Mouse (Mus musculus) hindbrain, embryonic 13.5 days (tissue): ENCODE measurements around the gene Atxn2. TPM values are rescaled to one million over a fixed set of nuclear protein-coding genes. Genes with fewer than 3 reads are reported as not detected.

Experiments
- ATAC-seq: fragments of 200-750 bp; cut with Nextera tagmentation; 2 replicates; pipeline ENCODE4 v1.8.0; 2017; ENCODE audit warnings: moderate TSS enrichment; ENCODE audit not compliant: low FRiP score
- H3K27ac ChIP-seq: fragments of 300-500 bp; sonication (generic); 2 replicates; pipeline ENCODE4 v1.5.1; 2015; ENCODE audit warnings: inconsistent platforms, mild to moderate bottlenecking, moderate library complexity
- H3K27me3 ChIP-seq: fragments of 300-500 bp; sonication (generic); 2 replicates; pipeline ENCODE4 v1.6.1; 2015; ENCODE audit warnings: mild to moderate bottlenecking, inconsistent platforms
- H3K36me3 ChIP-seq: fragments of 300-500 bp; sonication (generic); 2 replicates; pipeline ENCODE4 v1.6.1; 2015; ENCODE audit warnings: mild to moderate bottlenecking, inconsistent platforms
- H3K4me1 ChIP-seq: fragments of 300-500 bp; sonication (generic); replicated peaks from 2 replicates; pipeline ENCODE4 v1.6.1; 2015; ENCODE audit warnings: inconsistent platforms
- H3K4me2 ChIP-seq: fragments of 300-500 bp; sonication (generic); 2 replicates; pipeline ENCODE4 v1.6.1; 2015; ENCODE audit warnings: inconsistent platforms, mild to moderate bottlenecking, moderate library complexity
- H3K4me3 ChIP-seq: fragments of 300-500 bp; sonication (generic); 2 replicates; pipeline ENCODE4 v1.5.1; 2015; ENCODE audit warnings: mild to moderate bottlenecking, inconsistent platforms
- H3K9ac ChIP-seq: fragments of 300-500 bp; sonication (generic); 2 replicates; pipeline ENCODE4 v1.6.1; 2015; ENCODE audit warnings: mild to moderate bottlenecking, inconsistent platforms
- H3K9me3 ChIP-seq: fragments of 300-500 bp; sonication (generic); 2 replicates; pipeline ENCODE4 v1.6.1; 2016; ENCODE audit warnings: inconsistent platforms
- WGBS: fragments of 180-500 bp; shearing (Covaris S2); methylation state at CpG from one replicate; pipeline ENCODE4 v1.1.7; 2015; 5-methylcytosine and 5-hydroxymethylcytosine counted together
- microRNA-seq: library from miRNA; unstranded; fragments of <30 nt; microRNA quantifications from one replicate; pipeline ENCODE4, GENCODE M21; 2016
- polyA plus RNA-seq: library from polyadenylated mRNA; unstranded; fragments of >200 nt; fragmentation: Nextera tagmentation; extraction: Ambion mirVana; gene quantifications from 2 replicates; pipeline ENCODE4 v1.2.1, GENCODE M21; 2015

Atxn2 gene
- polyA plus RNA-seq, 1 experiment from 2014 or later = 68.3 TPM

- Histone ChIP-seq H3K36me3 (peaks cover 45% of the 10 kb centered on the region), H3K4me2 (no peak overlapping the region), H3K9me3 (no peaks in the 10 kb centered on the region), H3K4me1 (peaks cover 17% of the 10 kb centered on the region), H3K27me3 (no peaks in the 10 kb centered on the region), H3K9ac (no peak overlapping the region), H3K27ac (no peak overlapping the region), H3K4me3 (no peak overlapping the region)
- 92% methylated on average over 12 of the region's 12 CpGs for WGBS
- no peak for ATAC-seq
Observed at GRCm38 (mm10) chr5:121858427-121858826, 147.3 kb downstream of the Atxn2 start.

GRCm38 (mm10) chr5:121861964-121862363, 150.8 kb downstream of the Atxn2 start:
- Histone ChIP-seq H3K4me1 (0 out of 2 replicates have a peak, but pooled peaks cover 4% of the 10 kb centered on the region), H3K9ac (no peak overlapping the region), H3K4me3 (no peak overlapping the region), H3K9me3 (no peaks in the 10 kb centered on the region), H3K27me3 (0 out of 2 replicates have a peak, but pooled peaks cover 6% of the 10 kb centered on the region), H3K4me2 (no peak overlapping the region), H3K27ac (no peak overlapping the region), H3K36me3 (peaks cover 48% of the 10 kb centered on the region)
- no peak for ATAC-seq
- 51% methylated on average over 5 of the region's 5 CpGs for WGBS

- no peak for ATAC-seq
- Histone ChIP-seq H3K36me3 (peaks cover 61% of the 10 kb centered on the region), H3K9ac (no peak overlapping the region), H3K4me2 (no peak overlapping the region), H3K4me3 (no peak overlapping the region), H3K4me1 (0 out of 2 replicates have a peak, but pooled peaks cover 4% of the 10 kb centered on the region), H3K27ac (no peak overlapping the region), H3K9me3 (no peaks in the 10 kb centered on the region), H3K27me3 (0 out of 2 replicates have a peak, but pooled peaks cover 8% of the 10 kb centered on the region)
- 8% methylated on average over 3 of the region's 11 CpGs for WGBS
Observed at GRCm38 (mm10) chr5:121864330-121864729, 153.2 kb downstream of the Atxn2 start.

Small RNAs within 50 kb of the gene (microRNA-seq; reads per million reads assigned to microRNA genes)
- gene Mir7031 = not detected

Other genes starting within 250 kb of the Atxn2 start
- 0.13 TPM in 1 of 2 replicates, not detected in the other for gene Adam1b, start 207.9 kb upstream of the Atxn2 start, polyA plus RNA-seq
- gene Adam1a, start 165.9 kb upstream of the Atxn2 start, polyA plus RNA-seq = 3.9 TPM in 2 replicates
- gene Gm42878, start 165.9 kb upstream of the Atxn2 start, polyA plus RNA-seq = not detected in 2 replicates
- gene Mapkapk5, start 165.4 kb upstream of the Atxn2 start, polyA plus RNA-seq = 55.0 and 59.7 TPM in 2 replicates
- 104 and 109 TPM in 2 replicates for gene Aldh2, start 117.5 kb upstream of the Atxn2 start, polyA plus RNA-seq
- gene Acad12, start 92.4 kb upstream of the Atxn2 start, polyA plus RNA-seq = 1.7 and 1.8 TPM in 2 replicates
- 1.7 and 1.9 TPM in 2 replicates for gene Acad10, start 50.8 kb upstream of the Atxn2 start, polyA plus RNA-seq
- gene Brap, start 50.8 kb upstream of the Atxn2 start, polyA plus RNA-seq = 44.3 and 44.5 TPM in 2 replicates
- gene Sh2b3, start 126.3 kb downstream of the Atxn2 start, polyA plus RNA-seq = 6.4 and 6.5 TPM in 2 replicates
- gene Pheta1, start 137.6 kb downstream of the Atxn2 start, polyA plus RNA-seq = 45.5 and 47.4 TPM in 2 replicates